Mouse (Mus musculus): ENCODE measurements at regions not wholly inside any gene's neighbourhood (a gene's known extent, or its start where the extent isn't known, plus 50 kb on each side); places are given as distances from the start of the nearest gene placed in this dataset.

DNA sequence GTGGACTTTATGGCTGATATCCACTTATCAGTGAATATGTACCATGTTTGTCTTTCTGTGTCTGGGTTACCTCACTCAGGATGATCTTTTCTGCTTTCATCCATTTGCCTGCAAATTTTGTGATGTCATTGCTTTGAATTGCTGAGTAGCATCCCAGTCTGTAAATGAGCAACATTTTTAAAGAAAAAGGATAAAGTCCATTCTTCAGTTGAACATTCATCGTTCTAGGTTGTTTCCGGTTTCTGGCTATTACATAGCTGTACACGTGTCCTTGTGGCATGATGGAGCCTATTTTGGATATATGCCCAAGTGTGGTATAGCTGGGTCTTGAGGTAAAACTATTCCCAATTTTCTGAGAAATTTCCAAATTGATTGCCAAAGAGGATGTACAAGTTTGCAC, 107.9 kb upstream of the Ccdc122 start:
- whole genome bisulfite sequencing = 91% methylated on average over 3 of the region's 3 CpGs
- no peaks in the 10 kb centered on the region for H3K4me1 ChIP-seq (ENCODE audit: control insufficient read depth, insufficient read depth)
- no peak overlapping the region for H3K9ac ChIP-seq (replicated peaks; ENCODE audit: low read depth, low read length)
- H3K27ac ChIP-seq (ENCODE audit: low read depth) = no peak overlapping the region
- no peak overlapping the region for H3K4me3 ChIP-seq (ENCODE audit: low read depth, low read length)
- no peaks in the 10 kb centered on the region for H3K27me3 ChIP-seq (ENCODE audit: control insufficient read depth, insufficient read depth, low read length)
- ATAC-seq (ENCODE audit: insufficient read depth, low read depth) = no peak
- H3K36me3 ChIP-seq (replicated peaks; ENCODE audit: control insufficient read depth, insufficient read depth, low read length) = no peaks in the 10 kb centered on the region
- no peak for TF ChIP-seq EP300 (IDR thresholded peaks at IDR 0.05; ENCODE audit: low read depth)
- TF ChIP-seq CTCF (IDR thresholded peaks at IDR 0.05; ENCODE audit: low read depth) = no peak
- H3K9me3 ChIP-seq (replicated peaks; ENCODE audit: control insufficient read depth, low read length) = no peaks in the 10 kb centered on the region
- DNase-seq (ENCODE audit: low spot score) = no peak
- H3K4me2 ChIP-seq (ENCODE audit: low read depth, low read length) = no peak overlapping the region

DNA sequence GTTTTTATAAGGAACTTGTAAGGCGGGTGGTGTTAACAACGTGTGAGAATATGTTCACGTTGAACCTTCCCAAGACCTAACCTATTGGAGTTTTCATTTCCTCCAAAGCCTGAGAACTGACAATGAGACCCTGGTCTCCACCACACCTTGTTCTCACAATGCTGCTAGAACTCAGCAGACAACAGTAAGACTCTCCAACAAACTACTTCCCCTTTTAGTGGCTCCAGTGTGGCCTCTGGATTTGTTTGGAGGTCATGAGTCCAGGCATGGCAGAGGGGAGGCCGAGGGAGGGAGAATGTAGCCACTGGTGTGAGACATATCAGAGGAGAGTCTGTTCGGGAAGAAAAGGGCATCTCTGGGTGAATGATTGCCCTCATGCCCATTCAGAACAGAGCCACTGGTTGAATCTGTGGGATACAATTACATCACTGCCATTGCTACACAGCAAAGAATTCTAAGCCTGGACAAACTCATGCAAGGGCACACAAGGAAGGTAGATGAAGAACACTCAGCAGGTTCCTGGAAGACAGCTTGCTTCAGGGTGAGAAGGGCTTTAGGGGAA, 109.2 kb upstream of the Ccdc122 start:
- Histone ChIP-seq H3K9me3 (replicated peaks; ENCODE audit: control insufficient read depth, low read length) (no peaks in the 10 kb centered on the region), H3K27ac (ENCODE audit: low read depth) (no peak overlapping the region), H3K4me3 (ENCODE audit: low read depth, low read length) (no peak overlapping the region), H3K4me2 (ENCODE audit: low read depth, low read length) (no peak overlapping the region), H3K4me1 (ENCODE audit: control insufficient read depth, insufficient read depth) (no peaks in the 10 kb centered on the region), H3K9ac (replicated peaks; ENCODE audit: low read depth, low read length) (no peak overlapping the region), H3K36me3 (replicated peaks; ENCODE audit: control insufficient read depth, insufficient read depth, low read length) (no peaks in the 10 kb centered on the region), H3K27me3 (ENCODE audit: control insufficient read depth, insufficient read depth, low read length) (no peaks in the 10 kb centered on the region)
- no peak for TF ChIP-seq CTCF (IDR thresholded peaks at IDR 0.05; ENCODE audit: low read depth)
- TF ChIP-seq EP300 (IDR thresholded peaks at IDR 0.05; ENCODE audit: low read depth) = no peak
- ATAC-seq (ENCODE audit: insufficient read depth, low read depth) (no peak), DNase-seq (ENCODE audit: low spot score) (no peak)
- 51% methylated on average over 5 of the region's 5 CpGs for WGBS

DNA sequence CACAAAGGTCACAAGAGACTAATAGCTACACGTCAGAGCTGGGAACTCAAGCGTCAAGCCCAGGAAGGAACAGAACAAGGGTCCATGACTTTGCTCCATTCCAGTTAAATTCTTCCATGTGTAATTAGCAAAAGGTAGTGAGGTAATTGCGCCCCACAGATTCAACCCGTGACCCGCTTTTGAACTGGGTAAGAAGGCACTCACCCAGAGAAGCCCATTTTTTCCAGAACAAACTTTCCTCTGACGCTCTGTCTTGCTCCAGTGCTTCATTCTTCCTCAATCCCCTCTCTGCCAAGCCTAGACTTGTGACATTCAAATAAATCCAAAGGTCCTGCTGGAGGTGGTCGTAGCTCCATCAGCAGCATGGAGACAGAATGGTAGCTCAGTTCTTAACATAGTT, 110.2 kb upstream of the Ccdc122 start:
- H3K4me3 ChIP-seq (ENCODE audit: low read depth, low read length) = no peak overlapping the region
- DNase-seq (ENCODE audit: low spot score) (no peak), ATAC-seq (ENCODE audit: insufficient read depth, low read depth) (no peak)
- H3K9me3 ChIP-seq (replicated peaks; ENCODE audit: control insufficient read depth, low read length) = no peaks in the 10 kb centered on the region
- no peak overlapping the region for H3K27ac ChIP-seq (ENCODE audit: low read depth)
- 84% methylated on average over 7 of the region's 7 CpGs for WGBS
- H3K27me3 ChIP-seq (ENCODE audit: control insufficient read depth, insufficient read depth, low read length) = no peaks in the 10 kb centered on the region
- H3K36me3 ChIP-seq (replicated peaks; ENCODE audit: control insufficient read depth, insufficient read depth, low read length) = no peaks in the 10 kb centered on the region
- H3K9ac ChIP-seq (replicated peaks; ENCODE audit: low read depth, low read length) = no peak overlapping the region
- no peak overlapping the region for H3K4me2 ChIP-seq (ENCODE audit: low read depth, low read length)
- TF ChIP-seq CTCF (IDR thresholded peaks at IDR 0.05; ENCODE audit: low read depth) (no peak), EP300 (IDR thresholded peaks at IDR 0.05; ENCODE audit: low read depth) (no peak)
- H3K4me1 ChIP-seq (ENCODE audit: control insufficient read depth, insufficient read depth) = no peaks in the 10 kb centered on the region

DNA sequence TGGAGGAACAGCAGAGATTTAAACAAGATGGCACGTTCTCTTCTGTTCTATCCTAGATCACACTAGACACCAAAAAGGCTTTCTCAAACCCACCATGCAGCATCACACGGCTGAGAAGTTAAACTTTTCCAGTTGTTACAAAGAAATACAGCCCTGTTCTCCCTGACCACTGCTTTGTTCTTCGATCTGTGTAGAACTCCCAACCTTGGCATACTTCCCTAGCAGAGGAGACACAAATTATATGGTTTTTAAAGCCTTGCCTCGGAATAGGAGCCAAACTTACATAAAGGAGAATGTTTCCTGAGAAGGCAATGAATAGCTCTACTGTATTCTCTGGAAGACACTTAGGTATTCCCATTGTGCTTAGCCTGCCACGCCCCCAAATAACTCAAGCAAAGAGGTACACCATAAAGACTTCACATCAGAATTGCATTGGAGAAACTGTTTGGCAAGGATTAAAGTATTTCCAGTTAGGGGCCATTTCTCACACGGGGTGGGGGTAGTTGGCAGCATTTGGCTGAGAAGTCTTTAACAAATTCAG, 114.1 kb upstream of the Ccdc122 start:
- Histone ChIP-seq H3K27me3 (ENCODE audit: control insufficient read depth, insufficient read depth, low read length) (no peaks in the 10 kb centered on the region), H3K27ac (ENCODE audit: low read depth) (no peak overlapping the region), H3K4me3 (ENCODE audit: low read depth, low read length) (no peak overlapping the region), H3K9me3 (replicated peaks; ENCODE audit: control insufficient read depth, low read length) (no peaks in the 10 kb centered on the region), H3K4me2 (ENCODE audit: low read depth, low read length) (no peak overlapping the region), H3K36me3 (replicated peaks; ENCODE audit: control insufficient read depth, insufficient read depth, low read length) (no peaks in the 10 kb centered on the region), H3K9ac (replicated peaks; ENCODE audit: low read depth, low read length) (no peak overlapping the region), H3K4me1 (ENCODE audit: control insufficient read depth, insufficient read depth) (no peaks in the 10 kb centered on the region)
- WGBS = 78% methylated on average over 6 of the region's 6 CpGs
- DNase-seq (ENCODE audit: low spot score) (no peak), ATAC-seq (ENCODE audit: insufficient read depth, low read depth) (no peak)
- TF ChIP-seq EP300 (IDR thresholded peaks at IDR 0.05; ENCODE audit: low read depth) (no peak), CTCF (IDR thresholded peaks at IDR 0.05; ENCODE audit: low read depth) (no peak)

DNA sequence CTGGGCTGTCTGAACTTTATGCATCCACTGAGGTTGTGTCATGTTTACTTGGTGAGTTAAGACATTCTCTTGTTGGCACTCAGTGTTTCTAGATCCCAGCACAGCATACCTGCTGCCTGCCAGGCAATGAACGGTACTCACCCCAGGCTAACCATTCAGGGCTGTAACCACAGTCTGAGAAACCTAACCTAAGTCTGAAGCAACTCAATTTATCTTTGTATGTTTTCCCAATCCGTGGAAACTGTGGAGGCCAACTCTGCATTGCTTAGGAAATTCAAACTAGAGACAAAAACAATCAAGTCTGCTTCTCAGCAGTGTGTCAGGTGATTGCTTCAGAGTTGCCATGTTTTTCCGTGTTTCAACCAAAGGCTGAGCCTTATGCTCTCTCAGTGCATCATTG, 118.5 kb upstream of the Ccdc122 start:
- TF ChIP-seq CTCF (IDR thresholded peaks at IDR 0.05; ENCODE audit: low read depth) (no peak), EP300 (IDR thresholded peaks at IDR 0.05; ENCODE audit: low read depth) (no peak)
- no peak overlapping the region for H3K27ac ChIP-seq (ENCODE audit: low read depth)
- H3K9me3 ChIP-seq (replicated peaks; ENCODE audit: control insufficient read depth, low read length) = no peaks in the 10 kb centered on the region
- no peak overlapping the region for H3K4me3 ChIP-seq (ENCODE audit: low read depth, low read length)
- peaks cover 8% of the 10 kb centered on the region for H3K4me1 ChIP-seq (ENCODE audit: control insufficient read depth, insufficient read depth)
- ATAC-seq (ENCODE audit: insufficient read depth, low read depth) (no peak), DNase-seq (ENCODE audit: low spot score) (no peak)
- H3K4me2 ChIP-seq (ENCODE audit: low read depth, low read length) = no peak overlapping the region
- no peaks in the 10 kb centered on the region for H3K27me3 ChIP-seq (ENCODE audit: control insufficient read depth, insufficient read depth, low read length)
- no peak overlapping the region for H3K9ac ChIP-seq (replicated peaks; ENCODE audit: low read depth, low read length)
- 68% methylated on average over 3 of the region's 3 CpGs for WGBS
- no peaks in the 10 kb centered on the region for H3K36me3 ChIP-seq (replicated peaks; ENCODE audit: control insufficient read depth, insufficient read depth, low read length)
